Mouse (Mus musculus) megakaryocyte progenitor cell, adult 5-6 weeks (primary cell): ENCODE results near the gene Gm20388. TPM values are rescaled to one million over a fixed set of nuclear protein-coding genes. Genes with fewer than 3 reads are reported as not detected.
"Not testable (repeated sequence)": the region's sequence is repeated elsewhere in the genome, so short reads cannot be mapped to it uniquely, and the experiment has no call there.

Experiments
- ATAC-seq: replicated peaks from 2 replicates; pipeline ENCODE4 v1.8.0; 2016; ENCODE audit warnings: mild to moderate bottlenecking, moderate TSS enrichment, inconsistent platforms; ENCODE audit not compliant: poor library complexity
- total RNA-seq, 2 experiments: library from RNA; stranded (forward) in 1 of 2; stranded (reverse) in 1 of 2; fragments of 157-497, 149-512 nt in 1 of 2; fragments of 200-1000 nt in 1 of 2; gene quantifications; 2 replicates each; pipeline versions ENCODE4 v1.2.3 to v1.2.4; 2015 to 2017

Gm20388 gene
- total RNA-seq, 2 experiments from 2014 or later, result 18.6 TPM; not detected in 1

DNA sequence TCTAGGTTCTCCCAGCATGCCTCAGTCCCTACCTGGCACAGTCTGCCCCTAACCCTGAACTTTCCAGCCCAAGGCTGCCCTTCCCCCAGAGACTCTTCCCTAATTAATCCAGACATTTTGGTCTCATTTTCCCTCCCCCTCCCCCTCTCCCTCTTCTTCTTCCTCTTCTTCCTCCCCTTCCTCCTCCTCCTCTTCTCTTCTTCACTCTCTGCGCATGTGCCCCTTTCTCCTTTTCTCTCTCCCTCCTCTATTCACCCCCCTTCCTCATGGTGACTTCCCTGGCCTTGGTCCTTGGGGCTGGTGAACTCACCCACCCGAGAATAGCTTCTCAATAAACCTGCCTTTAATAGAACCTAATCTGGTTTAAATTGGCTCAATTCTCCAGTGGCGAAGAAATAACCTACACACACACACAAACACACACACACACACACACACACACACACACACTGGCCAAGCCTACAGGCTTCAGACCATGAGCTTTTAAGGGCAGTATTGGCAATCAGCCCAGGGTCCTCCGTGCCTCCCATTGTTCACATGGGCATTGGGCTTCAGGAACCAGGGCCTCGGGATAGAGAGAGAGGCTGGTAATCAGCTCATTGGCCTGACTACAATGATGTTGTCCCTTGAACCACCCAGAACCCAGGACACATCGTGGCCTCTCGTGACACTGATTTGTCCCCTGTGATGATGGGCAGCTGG is 432.4 kb downstream of the Gm20388 start:
- ATAC-seq, result peak; percentile 1; the same call in 1 of the 2 replicates

DNA sequence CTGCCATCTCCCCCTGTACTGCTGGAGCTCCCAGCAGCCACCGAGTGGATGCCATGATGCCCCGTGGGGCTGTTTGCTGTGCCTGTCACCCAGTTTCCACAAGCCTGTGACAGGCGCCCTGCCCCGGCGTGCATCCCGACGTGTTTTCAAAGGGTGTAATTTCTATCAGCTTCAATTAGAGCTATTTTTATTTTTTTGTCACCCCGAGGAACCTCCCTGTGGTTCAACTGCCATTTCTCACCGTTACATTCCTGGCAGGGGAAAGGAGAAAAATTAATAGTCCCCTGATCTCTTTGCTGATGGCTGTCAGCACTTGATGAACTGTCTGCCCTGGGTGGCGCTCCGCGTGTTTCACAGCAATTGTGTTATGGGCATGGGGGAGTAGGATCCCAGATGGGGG is 432.9 kb downstream of the Gm20388 start:
- ATAC-seq, result peak; percentile 38

DNA sequence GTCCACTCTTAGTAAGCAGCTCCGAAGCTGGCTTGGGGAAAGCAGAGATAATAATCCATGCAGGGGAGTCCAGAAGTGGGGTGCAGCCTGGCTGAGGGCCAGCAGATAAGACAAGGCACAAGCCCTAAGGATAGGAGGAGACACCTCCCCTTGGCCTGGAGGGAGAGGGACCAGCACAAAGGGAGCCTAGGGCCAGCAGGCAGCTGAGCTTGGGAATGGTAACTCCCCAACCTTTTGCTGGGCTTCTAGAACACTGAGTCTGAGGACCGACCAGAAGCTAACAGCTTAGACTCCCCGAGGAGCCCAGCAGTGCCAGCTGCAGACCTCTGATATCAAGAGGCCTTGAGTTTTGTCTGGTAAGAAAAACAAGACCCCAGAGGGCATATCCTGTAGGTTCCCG is 433.5 kb downstream of the Gm20388 start:
- ATAC-seq, result peak; percentile 47

DNA sequence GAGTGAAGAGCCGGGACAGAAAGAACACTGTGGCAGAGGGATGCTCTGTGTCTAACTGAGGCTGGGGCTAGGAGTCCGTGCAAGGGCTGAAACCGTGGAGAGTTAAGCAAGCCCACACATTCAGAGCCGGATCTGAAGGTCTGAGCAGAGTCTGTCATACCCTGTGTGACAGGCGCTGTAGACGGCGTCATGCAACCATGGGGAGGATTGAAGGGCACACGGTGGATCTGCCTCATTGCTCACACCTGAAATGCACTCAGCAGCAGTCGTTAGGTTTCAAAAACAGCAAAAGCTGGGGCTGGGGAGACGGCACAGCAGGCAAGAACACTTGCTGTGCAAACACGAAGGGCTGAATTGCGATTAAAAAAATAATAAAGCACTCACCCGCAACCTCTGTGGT is 433.9 kb downstream of the Gm20388 start:
- ATAC-seq, result peak; percentile 14

DNA sequence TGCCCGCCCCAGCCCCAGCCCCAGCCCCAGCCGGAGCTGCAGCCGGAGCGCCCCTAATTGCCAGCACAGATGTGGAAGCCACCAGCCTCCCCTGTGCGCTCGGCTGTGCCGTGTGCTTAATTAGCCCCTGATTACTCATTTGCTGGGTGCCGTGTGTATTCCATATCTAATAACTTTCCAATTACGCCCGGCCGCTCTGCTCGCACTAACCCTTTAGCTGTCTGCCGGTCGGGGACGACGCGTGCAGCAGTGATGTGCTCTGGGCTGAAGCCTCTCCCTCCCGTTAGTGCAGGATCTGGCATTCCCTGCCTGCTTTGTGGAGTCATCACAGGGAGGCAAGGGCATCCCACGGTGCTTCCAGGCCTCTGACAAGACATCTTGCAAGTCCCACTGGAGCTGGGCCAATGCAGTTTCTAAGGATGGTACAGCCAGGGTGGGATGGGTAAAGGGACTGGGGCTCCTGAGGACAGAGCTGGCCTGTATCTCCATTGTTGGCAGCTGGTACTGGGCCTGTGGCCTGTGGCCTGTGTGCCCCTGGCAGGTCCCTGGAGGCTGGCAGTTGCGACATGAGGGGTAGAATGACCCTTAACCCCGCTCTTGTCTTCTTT is 437.2 kb downstream of the Gm20388 start:
- no peak for ATAC-seq

DNA sequence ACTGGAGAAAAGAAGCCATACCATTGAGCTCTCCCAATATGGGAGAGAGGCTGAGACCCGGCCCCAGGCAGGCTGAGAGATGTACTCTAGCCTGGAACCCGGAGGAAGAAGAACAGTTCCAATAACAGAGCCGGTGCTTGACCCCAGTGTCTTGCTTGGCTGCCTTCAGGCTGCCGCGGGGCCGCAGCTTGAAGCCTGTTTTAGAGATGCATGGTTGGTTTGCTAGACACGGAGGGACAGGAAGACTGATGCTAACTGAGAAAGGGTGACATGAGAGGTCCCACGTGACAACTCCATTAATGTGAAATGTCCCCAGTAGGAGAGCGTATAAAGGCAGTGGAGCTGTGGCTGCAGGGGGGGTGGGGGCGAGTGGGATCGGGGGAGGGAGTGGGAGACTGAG is 438.3 kb downstream of the Gm20388 start:
- no peak for ATAC-seq

DNA sequence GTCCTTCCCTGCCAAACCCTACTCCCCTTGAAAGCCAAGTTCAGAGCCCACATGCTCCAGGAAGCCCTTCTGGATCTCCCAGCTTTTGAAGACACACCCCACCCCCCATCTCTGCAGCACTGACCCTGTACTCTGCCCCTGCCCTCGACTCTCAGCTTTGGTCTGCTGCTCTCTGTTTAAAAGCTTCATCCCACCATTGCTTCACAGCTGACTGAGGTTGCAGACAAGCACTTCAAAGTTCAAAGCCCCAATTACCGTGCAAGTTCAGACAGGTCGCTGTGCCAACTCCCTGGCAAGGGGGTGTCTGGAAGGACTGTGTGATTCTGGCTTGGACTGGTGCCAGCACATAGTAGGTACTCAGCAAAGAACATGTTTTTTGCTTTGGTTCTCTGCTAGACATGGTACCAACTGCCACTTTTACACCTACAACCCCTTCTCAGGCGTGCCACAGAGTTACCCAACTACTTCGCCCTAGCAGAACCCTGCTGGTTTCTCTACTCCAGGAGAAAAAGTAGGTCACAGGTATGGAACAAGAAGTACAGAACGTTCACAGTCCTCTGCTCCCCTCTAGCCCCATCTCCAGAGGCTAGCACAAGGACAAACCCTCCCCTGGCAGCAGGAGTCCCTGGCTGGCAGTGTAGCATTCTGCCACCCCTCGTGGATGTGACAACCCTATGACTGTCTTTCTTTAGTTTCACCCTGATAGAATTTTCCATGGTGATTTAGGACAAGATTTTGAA is 440.9 kb downstream of the Gm20388 start:
- no peak for ATAC-seq

DNA sequence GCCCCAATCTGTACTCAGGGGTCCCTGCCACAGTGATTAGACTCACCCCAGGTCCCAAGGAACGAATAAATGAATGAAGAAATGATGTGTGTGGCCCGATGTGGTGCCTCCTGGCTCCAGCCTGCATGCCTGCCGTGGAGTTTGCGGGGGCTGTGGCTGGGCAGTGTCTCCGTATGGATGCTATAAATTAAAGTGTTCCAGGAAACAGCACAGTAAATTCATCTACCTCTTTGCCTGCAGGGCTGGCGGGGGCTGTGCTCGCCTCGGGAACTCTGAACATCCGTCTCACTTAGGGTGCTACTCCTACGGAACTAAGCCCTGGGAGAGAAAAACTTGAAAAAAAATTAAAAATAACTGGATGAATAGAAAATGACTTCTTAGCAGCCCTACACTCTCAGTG is 441.5 kb downstream of the Gm20388 start:
- no peak for ATAC-seq

DNA sequence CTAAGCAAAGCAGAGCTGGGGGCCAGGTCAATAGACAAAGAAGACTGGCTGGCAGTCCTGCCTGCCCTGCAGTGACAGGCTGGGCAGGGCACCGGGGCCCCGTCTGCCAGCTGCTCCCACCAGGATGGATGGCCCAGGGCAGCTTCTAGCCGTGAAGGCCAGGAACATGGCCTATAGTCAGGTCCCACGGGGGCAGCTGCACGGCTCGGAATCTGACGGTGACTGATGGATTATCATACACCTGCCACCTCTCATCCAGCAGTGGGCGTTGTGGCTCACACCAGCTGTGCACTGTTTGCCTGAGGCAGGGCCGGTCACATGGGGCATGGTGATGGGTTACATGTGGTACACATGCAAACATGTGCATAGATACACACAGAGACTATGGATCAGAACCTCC is 445.4 kb downstream of the Gm20388 start:
- ATAC-seq, result no peak

DNA sequence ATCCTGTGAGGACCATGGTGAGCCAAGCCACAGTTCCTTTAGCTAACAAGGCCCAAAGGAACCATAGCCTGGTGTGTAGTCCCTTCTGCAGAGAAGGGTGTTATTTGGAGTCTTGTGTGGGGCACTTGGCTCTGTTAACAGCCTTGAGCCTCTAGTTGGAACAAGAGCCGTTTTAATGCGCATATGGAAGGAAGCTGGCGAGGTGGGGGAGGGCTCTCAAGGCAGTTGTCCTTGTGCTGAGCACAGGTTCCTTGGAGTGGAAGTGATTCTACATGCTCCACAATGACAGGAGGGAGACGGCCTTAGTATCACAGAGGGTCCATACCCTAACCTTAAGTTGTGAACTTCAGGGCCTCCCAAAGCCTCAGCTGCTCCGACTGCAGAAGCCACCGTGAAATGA is 446.9 kb downstream of the Gm20388 start:
- ATAC-seq, result no peak

DNA sequence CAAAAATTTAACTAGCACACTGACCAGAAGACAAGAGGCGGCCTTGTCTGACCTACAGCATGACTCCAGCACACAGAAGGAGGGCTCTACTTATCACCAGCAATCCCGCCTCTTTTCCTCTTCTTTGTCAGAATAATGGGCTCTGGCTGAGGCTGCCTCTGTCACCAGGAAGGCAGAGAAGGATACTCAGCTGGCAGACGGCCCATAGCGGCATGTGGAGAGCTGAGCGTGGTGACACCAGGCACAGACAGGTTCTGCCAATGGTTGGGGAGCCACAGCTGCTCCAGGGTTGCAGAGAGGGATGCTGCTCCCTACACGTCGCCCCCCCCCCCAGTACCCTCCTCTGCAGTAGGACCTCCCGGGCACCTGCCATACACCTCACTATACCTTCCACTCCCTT is 450.7 kb downstream of the Gm20388 start:
- ATAC-seq, result no peak

DNA sequence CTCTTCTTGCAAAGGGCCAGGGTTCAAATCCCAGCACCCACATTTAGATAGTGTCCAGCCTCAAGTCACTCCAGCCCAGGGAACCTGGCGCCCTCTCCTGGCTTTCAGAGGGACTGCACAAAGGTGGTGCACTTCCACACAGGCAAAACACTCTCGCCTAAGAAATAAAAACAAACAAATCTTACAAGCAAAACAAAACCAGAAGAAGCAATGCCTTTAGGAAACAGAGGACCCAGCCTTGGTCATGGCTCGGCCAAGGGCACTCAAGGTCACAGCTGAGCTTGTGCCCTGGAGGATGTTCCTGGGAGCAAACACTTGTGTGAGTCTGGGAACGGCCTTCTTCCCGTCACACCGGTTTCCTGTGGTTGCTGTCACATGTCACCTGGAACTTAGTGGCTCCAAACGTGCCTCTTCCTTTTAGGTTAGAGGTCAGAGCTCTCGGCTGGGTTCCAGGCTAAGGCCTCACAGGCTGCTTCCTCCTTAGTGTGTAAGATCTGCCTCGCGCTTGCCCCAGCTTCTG is 453.0 kb downstream of the Gm20388 start:
- peak; percentile 54 for ATAC-seq

DNA sequence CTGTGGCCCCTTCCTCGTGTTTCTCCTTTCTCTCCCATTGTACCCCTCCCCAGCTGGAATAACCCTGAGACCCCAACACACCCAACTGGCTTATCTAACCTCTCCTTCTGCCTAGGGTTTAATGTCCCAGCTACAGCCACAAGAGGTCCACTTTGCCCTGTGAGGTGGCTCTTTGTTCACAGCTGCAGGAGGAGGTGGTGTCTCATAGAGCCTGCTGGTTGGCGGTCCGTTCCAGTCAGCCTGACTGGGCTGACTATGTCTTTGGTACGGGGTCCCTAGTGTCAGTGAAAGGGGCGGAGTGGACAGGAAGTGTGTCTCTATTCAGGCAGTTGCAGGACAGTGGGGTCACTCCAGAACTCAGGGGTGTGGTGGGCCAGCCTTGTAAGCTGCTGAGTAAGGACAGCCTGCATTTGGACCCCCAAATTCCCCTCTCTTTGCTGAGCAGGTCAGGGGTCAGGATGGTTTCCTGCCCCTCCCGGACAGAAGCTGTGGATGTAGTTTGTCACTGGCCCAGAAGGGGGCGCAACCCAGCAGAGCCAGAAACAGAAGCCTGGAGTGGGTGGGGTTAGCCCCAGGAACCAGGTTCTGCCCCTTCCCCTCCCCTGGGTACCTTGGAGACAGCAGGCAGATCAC is 453.6 kb downstream of the Gm20388 start:
- ATAC-seq, result peak; percentile 26

DNA sequence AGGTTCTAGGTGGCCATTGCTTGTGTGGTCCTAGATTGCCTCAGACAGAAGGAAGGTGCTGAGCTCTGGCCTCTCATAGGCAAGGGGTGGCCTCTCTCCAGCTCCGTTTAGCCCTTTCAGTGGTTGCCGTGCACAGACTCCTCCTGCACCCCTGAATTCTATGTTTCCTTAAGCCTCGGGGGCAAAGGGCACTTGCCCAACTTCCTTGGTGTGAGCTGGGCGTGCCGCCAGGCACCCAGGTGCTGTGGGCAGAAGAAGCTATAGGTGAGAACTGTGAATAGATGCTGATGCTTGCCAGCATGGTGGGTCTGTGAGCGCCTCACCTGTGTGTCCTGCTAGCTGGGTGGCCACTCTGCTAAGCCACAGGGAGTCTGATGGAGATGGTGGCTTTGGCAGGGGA is 456.2 kb downstream of the Gm20388 start:
- no peak for ATAC-seq

DNA sequence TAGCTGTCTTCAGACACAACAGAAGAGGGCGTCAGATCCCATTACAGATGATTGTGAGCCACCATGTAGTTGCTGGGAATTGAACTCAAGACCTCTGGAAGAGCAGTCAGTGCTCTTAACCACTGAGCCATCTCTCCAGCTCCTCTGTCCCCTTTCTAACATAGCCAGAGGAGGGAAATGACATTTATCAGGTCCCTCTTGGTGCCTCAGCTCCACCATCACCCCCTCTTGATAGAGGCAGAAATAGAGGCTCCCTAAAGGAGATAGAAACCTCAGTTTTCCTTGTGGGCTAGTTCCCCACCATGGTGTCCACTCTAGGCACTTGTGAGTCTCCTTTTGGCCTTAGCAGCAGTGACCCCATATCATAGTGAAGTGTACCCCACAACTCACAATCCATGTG is 457.6 kb downstream of the Gm20388 start:
- ATAC-seq, result not testable (repeated sequence)

DNA sequence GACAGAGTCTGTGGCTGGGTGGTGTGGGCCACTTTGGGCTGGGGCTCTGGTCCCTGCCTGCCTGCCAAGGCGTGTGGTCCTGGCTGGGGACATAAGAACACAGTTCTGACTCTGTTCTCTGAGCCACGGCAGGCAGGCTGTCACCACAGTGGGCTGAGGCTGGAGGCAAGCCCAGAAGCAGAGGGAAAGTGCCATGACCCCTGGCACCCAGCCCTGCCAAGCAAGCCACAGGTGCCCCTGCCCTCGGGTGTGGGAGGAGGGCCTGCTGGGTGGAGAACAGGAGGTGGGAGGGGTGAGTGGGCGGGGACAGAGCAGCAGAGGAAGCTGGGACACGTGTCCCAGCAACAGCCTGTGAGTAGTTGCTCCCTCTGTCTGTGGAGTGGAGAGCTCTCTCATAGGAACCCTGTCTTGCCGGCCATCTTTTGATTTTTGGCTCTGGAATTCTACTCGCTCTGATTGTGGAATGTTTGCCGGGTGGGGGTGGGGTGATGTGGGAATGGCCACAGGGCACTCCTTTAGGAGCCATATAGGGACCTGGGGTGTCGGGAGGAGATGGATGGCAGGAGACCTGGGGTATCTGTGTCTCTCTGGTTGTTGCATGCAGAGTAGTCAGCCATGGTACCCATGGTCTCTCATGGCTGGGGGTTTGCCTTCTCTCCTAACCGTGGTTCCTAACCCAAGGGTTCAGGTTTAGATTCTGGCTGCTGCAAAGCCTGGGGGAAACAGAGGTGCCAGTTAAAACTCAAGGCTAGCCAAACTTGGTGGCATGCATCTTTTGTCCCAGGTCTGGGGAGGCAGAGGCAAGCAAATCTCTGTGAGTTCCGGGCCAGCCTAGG is 458.4 kb downstream of the Gm20388 start:
- peak; percentile 62 for ATAC-seq

DNA sequence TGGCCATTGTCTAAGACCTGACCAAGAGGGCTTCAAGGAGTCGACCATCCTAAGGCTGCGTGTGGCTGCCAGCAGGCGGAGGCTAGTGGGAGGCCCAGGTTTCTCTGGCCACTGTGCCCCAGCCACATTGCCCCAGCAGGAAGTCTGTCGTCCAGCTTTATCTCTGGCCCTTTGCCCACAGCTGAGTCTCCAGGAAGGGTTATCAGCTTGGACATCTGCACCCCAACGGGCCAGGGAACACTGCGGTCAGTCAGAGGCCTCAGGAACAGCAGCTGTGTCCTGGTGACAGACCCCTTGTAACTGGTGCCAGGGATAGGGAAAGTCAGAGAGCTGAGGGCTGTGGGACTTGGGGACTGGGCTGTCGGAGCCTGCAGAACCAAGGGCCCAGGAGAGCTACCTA is 459.3 kb downstream of the Gm20388 start:
- peak; percentile 23 for ATAC-seq

DNA sequence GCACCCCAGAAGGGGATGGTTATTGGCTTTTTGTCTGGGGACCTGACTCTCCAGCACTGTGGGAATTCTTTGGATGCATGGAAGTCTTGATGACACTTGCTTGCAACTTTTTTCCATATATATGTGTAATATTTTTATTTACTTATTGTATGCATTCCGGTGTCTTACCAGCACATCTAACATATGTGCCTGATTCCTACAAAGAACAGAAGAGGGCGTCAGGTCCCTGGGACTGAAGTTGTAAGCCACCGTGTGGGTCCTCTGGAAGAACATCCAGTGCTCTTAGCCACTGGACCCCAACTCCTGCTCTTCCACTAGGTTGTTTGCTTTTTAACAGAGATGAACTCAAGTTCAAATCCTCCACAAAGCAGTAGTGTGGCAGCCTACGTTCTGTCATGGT is 459.8 kb downstream of the Gm20388 start:
- ATAC-seq, result no peak

DNA sequence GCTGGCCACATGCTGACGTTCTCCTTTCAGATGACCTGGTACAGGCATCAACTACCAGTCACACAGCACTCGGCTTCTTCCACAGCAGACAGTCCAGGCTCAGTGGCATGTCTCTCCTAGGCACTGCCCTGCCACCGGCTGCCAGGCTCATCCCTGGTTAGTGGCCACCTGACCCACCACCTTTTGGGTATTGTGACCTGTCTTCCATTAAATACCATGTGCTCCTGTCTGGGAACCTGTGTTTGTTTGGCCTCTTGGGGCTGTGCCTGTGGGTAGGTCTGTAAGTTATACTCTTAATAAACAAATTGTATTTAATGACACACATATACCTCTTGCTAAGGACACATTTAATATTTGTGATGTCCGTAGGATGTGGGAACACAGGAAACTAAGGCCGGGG is 460.5 kb downstream of the Gm20388 start:
- no peak for ATAC-seq

DNA sequence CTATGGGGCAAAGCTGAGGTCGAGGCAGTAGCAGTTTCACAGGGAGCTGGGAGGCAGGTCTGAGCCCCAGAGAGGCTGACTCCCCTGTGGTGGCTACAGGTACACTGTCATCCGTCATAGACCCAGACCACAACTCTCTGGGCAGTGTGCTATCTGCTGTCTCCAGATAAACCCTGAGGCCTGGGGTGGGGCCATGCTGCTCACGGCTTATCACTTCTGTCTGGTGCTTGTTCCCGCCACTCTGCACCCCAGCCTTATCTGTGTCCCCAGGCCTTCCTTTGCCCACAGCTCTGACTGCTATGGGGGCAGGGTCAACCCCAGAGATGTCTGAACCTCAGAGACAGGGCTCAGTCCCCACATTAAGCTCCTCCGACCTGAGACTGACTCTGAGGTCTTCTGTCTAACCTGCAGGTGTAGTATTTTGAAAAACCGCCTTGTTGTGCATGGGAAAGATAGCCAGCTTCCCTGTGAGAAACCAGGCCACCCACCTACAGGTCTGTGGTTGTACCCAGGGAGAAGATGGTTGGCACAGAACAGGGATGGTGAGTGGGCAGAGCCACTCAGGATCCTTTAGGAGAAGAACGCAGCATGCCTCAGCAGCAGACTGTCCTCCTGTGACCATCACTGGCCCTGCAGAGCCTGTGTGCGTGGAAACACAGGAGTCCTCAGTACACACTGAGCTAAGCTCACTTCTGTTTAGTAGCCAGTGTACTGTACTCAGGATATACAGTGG is 461.2 kb downstream of the Gm20388 start:
- peak; percentile 54 for ATAC-seq
